Mouse (Mus musculus) intestine, postnatal 0 days (tissue): Measurements from ENCODE around the gene Cyp2a5. TPM values are rescaled to one million over a fixed set of nuclear protein-coding genes. Genes with fewer than 3 reads are reported as not detected.
"Not testable (repeated sequence)": the region's sequence is repeated elsewhere in the genome, so short reads cannot be mapped to it uniquely, and the experiment has no call there.

Experiments
- ATAC-seq: fragments of 200-750 bp; cut with Nextera tagmentation; 2 replicates; pipeline ENCODE4 v1.8.0; 2017; ENCODE audit warnings: mild to moderate bottlenecking, moderate TSS enrichment, moderate library complexity
- H3K27ac ChIP-seq: fragments of 300-500 bp; sonication (generic); 2 replicates; pipeline ENCODE4 v1.5.1; 2014; ENCODE audit warnings: mild to moderate bottlenecking, low read depth, low read length, moderate library complexity
- H3K27me3 ChIP-seq: fragments of 300-500 bp; sonication (generic); replicated peaks from 2 replicates; pipeline ENCODE4 v1.6.1; 2014; ENCODE audit warnings: low read length, mixed read lengths; ENCODE audit not compliant: control insufficient read depth, insufficient read depth
- H3K36me3 ChIP-seq: fragments of 300-500 bp; sonication (generic); 2 replicates; pipeline ENCODE4 v1.6.1; 2014; ENCODE audit warnings: mild to moderate bottlenecking, moderate library complexity; ENCODE audit not compliant: control insufficient read depth, insufficient read depth
- H3K4me1 ChIP-seq: fragments of 300-500 bp; sonication (generic); replicated peaks from 2 replicates; pipeline ENCODE4 v1.6.1; 2014; ENCODE audit warnings: antibody characterized with exemption, low read length, mixed read lengths; ENCODE audit not compliant: control insufficient read depth, insufficient read depth
- H3K4me2 ChIP-seq: fragments of 300-500 bp; sonication (generic); replicated peaks from 2 replicates; pipeline ENCODE4 v1.6.1; 2014; ENCODE audit warnings: low read depth, mild to moderate bottlenecking, moderate library complexity
- H3K4me3 ChIP-seq: fragments of 300-500 bp; sonication (generic); 2 replicates; pipeline ENCODE4 v1.5.1; 2014; ENCODE audit warnings: low read depth, low read length
- H3K9ac ChIP-seq: fragments of 300-500 bp; sonication (generic); 2 replicates; pipeline ENCODE4 v1.6.1; 2014; ENCODE audit warnings: mild to moderate bottlenecking, low read depth, low read length
- H3K9me3 ChIP-seq: fragments of 300-500 bp; sonication (generic); 2 replicates; pipeline ENCODE4 v1.6.1; 2016; ENCODE audit warnings: mixed run types; ENCODE audit not compliant: control insufficient read depth
- WGBS: fragments of 180-500 bp; shearing (Covaris S2); extraction: QIAGEN DNeasy Blood & Tissue Kit; methylation state at CpG from one replicate; pipeline ENCODE4 v1.1.7; 2014; 5-methylcytosine and 5-hydroxymethylcytosine counted together
- polyA plus RNA-seq: library from polyadenylated mRNA; unstranded; fragments of >200 nt; fragmentation: Nextera tagmentation; extraction: Ambion mirVana; gene quantifications from 2 replicates; pipeline ENCODE4 v1.2.1, GENCODE M21; 2015

The Cyp2a5 gene
- polyA plus RNA-seq, 1 experiment from 2014 or later: not detected

- not testable (repeated sequence) for H3K27me3 ChIP-seq, H3K4me1 ChIP-seq, H3K9ac ChIP-seq, H3K4me3 ChIP-seq, H3K9me3 ChIP-seq, H3K4me2 ChIP-seq, H3K27ac ChIP-seq, H3K36me3 ChIP-seq, ATAC-seq
These were observed 15.0 kb downstream of the Cyp2a5 start for GRCm38 (mm10) chr7:26850063-26850462.

GRCm38 (mm10) chr7:26878581-26878980 lies 43.5 kb downstream of the Cyp2a5 start:
- H3K9me3 ChIP-seq, H3K27ac ChIP-seq, H3K9ac ChIP-seq, H3K27me3 ChIP-seq, H3K4me1 ChIP-seq, H3K4me2 ChIP-seq, ATAC-seq, H3K36me3 ChIP-seq, H3K4me3 ChIP-seq: not testable (repeated sequence)

- 79% methylated on average over 2 of the region's 3 CpGs for WGBS
- not testable (repeated sequence) for H3K27ac ChIP-seq, H3K9me3 ChIP-seq, H3K9ac ChIP-seq, ATAC-seq, H3K27me3 ChIP-seq, H3K4me3 ChIP-seq, H3K36me3 ChIP-seq, H3K4me1 ChIP-seq, H3K4me2 ChIP-seq
These were observed 45.5 kb downstream of the Cyp2a5 start for GRCm38 (mm10) chr7:26880600-26880999.

Other genes starting within 250 kb of the Cyp2a5 start
- not detected in 2 replicates for gene Vmn1r185, start 216.8 kb upstream of the Cyp2a5 start, polyA plus RNA-seq
- not detected in 2 replicates for gene Cyp2b23, start 148.9 kb upstream of the Cyp2a5 start, polyA plus RNA-seq
- not detected in 2 replicates for gene Cyp2b19, start 78.2 kb upstream of the Cyp2a5 start, polyA plus RNA-seq
- gene Cyp2g1, start 26.4 kb upstream of the Cyp2a5 start, polyA plus RNA-seq: not detected in 2 replicates
- gene Cyp2a22, start 104.1 kb downstream of the Cyp2a5 start, polyA plus RNA-seq: not detected in 2 replicates
- not detected in 2 replicates for gene Cyp2a12, start 193.8 kb downstream of the Cyp2a5 start, polyA plus RNA-seq